Mouse (Mus musculus) embryo, embryonic 10 days (tissue): Measurements from ENCODE around the gene Vmn2r106.

Experiments
- DNase-seq: peaks from one replicate; pipeline ENCODE4 v3.0.0-alpha.2; 2015; ENCODE audit warnings: low spot score

Vmn2r106 gene

GRCm38 (mm10) chr17:20285453-20285852 is at the start of gene Vmn2r106:
TSS of gene Vmn2r106 (minus strand) at chr17:20285553.
- DNase-seq, result no peak

DNA sequence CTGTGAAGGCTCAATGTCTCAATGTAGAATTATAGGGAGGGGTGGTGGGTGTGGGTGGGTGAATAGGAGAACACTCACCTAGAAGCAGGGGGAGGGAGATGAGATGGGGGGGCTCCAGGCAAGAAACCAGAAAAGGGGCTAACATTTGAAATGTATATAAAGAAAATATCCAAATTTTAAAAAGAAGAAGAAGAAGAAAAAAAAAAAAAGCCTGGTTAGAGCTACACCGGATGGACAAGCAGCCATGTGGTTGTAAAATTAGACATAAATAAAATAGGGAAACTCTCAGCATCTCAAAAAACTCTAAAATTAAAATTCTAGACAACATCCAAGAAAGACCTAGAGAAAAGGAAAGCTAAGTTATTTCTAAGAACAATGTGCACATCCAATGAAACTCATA is 20.4 kb upstream of the Vmn2r106 start:
- no peak for DNase-seq

- DNase-seq, result no peak
Observed at GRCm38 (mm10) chr17:20286906-20287305, 1.6 kb upstream of the Vmn2r106 start.

DNA sequence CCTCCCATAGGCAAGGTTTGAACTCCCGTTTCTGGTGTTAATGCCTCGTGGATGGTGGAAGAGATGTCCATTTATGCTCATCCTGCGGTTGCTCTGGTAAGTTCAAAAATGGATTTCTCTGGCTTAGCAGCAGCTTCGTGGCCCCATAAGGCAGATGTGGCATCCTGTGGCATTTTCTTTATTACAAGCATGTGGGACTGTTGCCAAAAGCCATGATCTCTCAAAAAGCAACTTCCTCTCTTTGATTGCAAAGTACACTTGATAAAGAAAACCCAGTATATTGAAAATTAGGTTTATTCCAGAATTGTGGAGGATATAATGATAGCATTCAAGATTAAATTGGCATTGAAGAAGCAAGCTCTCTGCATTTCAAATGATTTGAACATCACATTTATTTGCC is 29.8 kb downstream of the Vmn2r106 start:
- DNase-seq, result no peak

- no peak for DNase-seq
Observed at GRCm38 (mm10) chr17:20234952-20235351, 50.4 kb downstream of the Vmn2r106 start, which contains the start of gene Vmn2r105. TSS of gene Vmn2r105 (minus strand) at chr17:20235052.
